ENCODE assay signal across 24 mouse cellular contexts in the genomic region with DNA sequence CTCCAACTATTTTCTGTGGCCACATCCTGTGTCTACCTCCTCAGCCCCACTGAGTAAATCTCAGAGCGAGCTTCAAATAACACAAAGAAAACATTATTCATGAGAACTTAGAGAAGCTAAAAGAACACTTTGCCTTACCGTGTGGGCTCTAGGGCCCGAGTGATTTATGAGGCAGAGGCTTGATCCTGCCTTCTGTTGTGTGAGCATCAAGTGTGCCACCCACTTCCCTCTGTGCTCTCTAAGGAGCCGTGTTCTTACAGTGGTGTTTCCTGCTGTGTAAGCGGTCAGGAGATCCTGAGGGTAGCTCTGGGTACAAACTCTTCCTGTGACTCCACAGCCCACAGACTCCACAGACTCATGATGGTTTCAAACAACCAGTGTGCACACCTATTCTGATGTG. TPM values are rescaled to one million over a fixed set of nuclear protein-coding genes. Genes with fewer than 3 reads are reported as not detected.
A peak's percentile ranks its signal among the peaks of the same experiment; 100 is the strongest.
DNase-seq lines count a peak whose midpoint lies in the region; ATAC-seq and TF ChIP-seq lines count a peak whose summit lies in the region.
"Had no signal": no experiment of that assay in that cellular context is flagged by ENCODE, and none has a peak within 500 bp of the region (broad histone marks: within the 10 kb centered on the region; RNA-seq: fewer than 3 reads in every experiment).

No protein-coding gene starts in this region.

- no peak overlapping the region for H3K9ac ChIP-seq in kidney, embryonic 15.5 days
- H3K9ac ChIP-seq in hindbrain, embryonic 14.5 days = no peak overlapping the region
- H3K9ac ChIP-seq: heart, embryonic 15.5 days had no signal

- H3K27ac ChIP-seq in kidney, embryonic 15.5 days = 0 out of 2 replicates have a peak overlapping the region, but pooled peaks have one; percentile 27
- H3K27ac ChIP-seq in hindbrain, embryonic 14.5 days = no peak overlapping the region
- H3K27ac ChIP-seq: forebrain, embryonic 10.5 days; heart, embryonic 15.5 days; midbrain, embryonic 10.5 days had no signal

- no peak overlapping the region for H3ac ChIP-seq in myocyte (ENCODE audit: control insufficient read depth, insufficient read length)

- DNase-seq in kidney, adult 18-20 months = no peak
- DNase-seq in 416B (ENCODE audit: low read depth) = peak; percentile 17
- no peak for DNase-seq in spleen, postnatal 36 days (ENCODE audit: low spot score in 2 of 2)
- DNase-seq in hindbrain, embryonic 14.5 days (ENCODE audit: low spot score) = no peak
- DNase-seq: adrenal gland, adult 2 months; cerebellum, adult 18-20 months; cerebellum, postnatal 25 days; gastrocnemius, postnatal 36 days; heart, postnatal 4 days; kidney, adult 11 months; kidney, postnatal 36 days; layer of hippocampus, postnatal 36 days; lung, postnatal 36 days; retina, postnatal 1 day; right cerebral cortex, postnatal 25 days; spleen, adult 18-20 months had no signal

- H3K9me3 ChIP-seq in kidney, embryonic 15.5 days (replicated peaks) = no peaks in the 10 kb centered on the region
- no peaks in the 10 kb centered on the region for H3K9me3 ChIP-seq in hindbrain, embryonic 14.5 days (ENCODE audit: control insufficient read depth, low read length)
- H3K9me3 ChIP-seq: forebrain, embryonic 10.5 days; heart, embryonic 15.5 days; midbrain, embryonic 10.5 days had no signal

- ATAC-seq in kidney, embryonic 15.5 days (replicated peaks; ENCODE audit: low FRiP score) = peak; percentile 58; the same call in 1 of the 2 replicates
- ATAC-seq in common myeloid progenitor, adult 5-6 weeks (replicated peaks; ENCODE audit: low read depth, poor library complexity, severe bottlenecking) = peak; percentile 63
- ATAC-seq in hindbrain, embryonic 14.5 days (ENCODE audit: low FRiP score) = no peak
- ATAC-seq: forebrain, embryonic 16.5 days; midbrain, embryonic 16.5 days had no signal

- H3K27me3 ChIP-seq in kidney, embryonic 15.5 days = no peaks in the 10 kb centered on the region
- H3K27me3 ChIP-seq in myocyte (ENCODE audit: control insufficient read depth, insufficient read depth, insufficient read length) = no peaks in the 10 kb centered on the region
- no peaks in the 10 kb centered on the region for H3K27me3 ChIP-seq in hindbrain, embryonic 14.5 days (ENCODE audit: control insufficient read depth, insufficient read depth, low read length)
- H3K27me3 ChIP-seq: heart, embryonic 15.5 days had no signal

- H3K4me1 ChIP-seq in kidney, embryonic 15.5 days = peaks cover 13% of the 10 kb centered on the region
- no peaks in the 10 kb centered on the region for H3K4me1 ChIP-seq in hindbrain, embryonic 14.5 days (replicated peaks; ENCODE audit: control insufficient read depth, insufficient read depth, low read length)

- H3K79me2 ChIP-seq in myocyte (ENCODE audit: control insufficient read depth, insufficient read depth) = no peaks in the 10 kb centered on the region

- no peak for TF ChIP-seq POLR2A in myocyte (IDR thresholded peaks at IDR 0.05; ENCODE audit: insufficient read length, low read depth)

- H3K4me2 ChIP-seq in kidney, embryonic 15.5 days = no peak overlapping the region
- peak overlapping the region; percentile 31 for H3K4me2 ChIP-seq in myocyte (ENCODE audit: low read depth)
- H3K4me2 ChIP-seq in hindbrain, embryonic 14.5 days (replicated peaks) = no peak overlapping the region
- H3K4me2 ChIP-seq: heart, embryonic 15.5 days had no signal

- no peaks in the 10 kb centered on the region for H3K36me3 ChIP-seq in kidney, embryonic 15.5 days
- no peaks in the 10 kb centered on the region for H3K36me3 ChIP-seq in myocyte (ENCODE audit: control insufficient read depth, insufficient read depth)
- no peaks in the 10 kb centered on the region for H3K36me3 ChIP-seq in hindbrain, embryonic 14.5 days (replicated peaks; ENCODE audit: control insufficient read depth, insufficient read depth)
- H3K36me3 ChIP-seq: forebrain, embryonic 10.5 days; heart, embryonic 15.5 days; midbrain, embryonic 10.5 days had no signal

- whole genome bisulfite sequencing in kidney, embryonic 15.5 days = 15% methylated on average over 5 of the region's 5 CpGs
- WGBS in hindbrain, embryonic 14.5 days = 46% methylated on average over 5 of the region's 5 CpGs

- H3K4me3 ChIP-seq in kidney, embryonic 15.5 days (replicated peaks) = no peak overlapping the region
- no peak overlapping the region for H3K4me3 ChIP-seq in myocyte
- H3K4me3 ChIP-seq in hindbrain, embryonic 14.5 days (replicated peaks; ENCODE audit: low read length) = no peak overlapping the region
- H3K4me3 ChIP-seq: forebrain, embryonic 10.5 days; heart, embryonic 15.5 days; midbrain, embryonic 10.5 days had no signal

TF ChIP-seq in myocyte, 11 proteins besides CTCF, POLR2A, EP300 and RAD21:
- TF ChIP-seq MYOD1 (IDR thresholded peaks at IDR 0.05; ENCODE audit: control insufficient read depth in 1 of 3, insufficient read length in 2 of 3, low read depth in 2 of 3) (peak in 1 of 3 experiments; percentile 15), TCF3 (IDR thresholded peaks at IDR 0.05; ENCODE audit: insufficient read length, low read depth) (no peak), E2F4 (IDR thresholded peaks at IDR 0.05; ENCODE audit: insufficient read depth) (no peak), USF1 (IDR thresholded peaks at IDR 0.05; ENCODE audit: low read depth) (no peak)

RNA-seq across cellular contexts. Expression of a gene that starts 35.7 kb away (rescaled TPM):
- 4.6 TPM in 2 replicates for polyA plus RNA-seq in kidney, embryonic 15.5 days (2015; fragmentation: Nextera tagmentation; extraction: Ambion mirVana)
- 1.2 and 1.9 TPM in 2 replicates for total RNA-seq in common myeloid progenitor, adult 5-6 weeks (2017)
- 1.8 TPM for polyA plus RNA-seq in myocyte (2012; fragmentation: generic; extraction: Trizol)
- polyA plus RNA-seq in hindbrain, embryonic 14.5 days (2014; fragmentation: Nextera tagmentation; extraction: Ambion mirVana) = 3.8 and 5.0 TPM in 2 replicates
